Mouse (Mus musculus) frontal cortex, postnatal 14 days (tissue): ENCODE measurements around the gene H2-T3.
"Not testable (repeated sequence)": the region's sequence is repeated elsewhere in the genome, so short reads cannot be mapped to it uniquely, and the experiment has no call there.

Experiments
- DNase-seq, 2 experiments: peaks; one replicate each; pipeline ENCODE4 v3.0.0; 2022; ENCODE audit warnings: low spot score in 2 of 2

H2-T3 gene

GRCm38 (mm10) chr17:36190169-36190507, at the start of gene H2-T3:
Gene H2-T3 (minus strand): TSS chr17:36190287.
- no peak for DNase-seq

- no peak for DNase-seq
These were observed 47.3 kb upstream of the H2-T3 start for GRCm38 (mm10) chr17:36237321-36237921.

GRCm38 (mm10) chr17:36235300-36235699, 45.2 kb upstream of the H2-T3 start:
- DNase-seq = not testable (repeated sequence)

- no peak for DNase-seq
These were observed 43.5 kb upstream of the H2-T3 start for GRCm38 (mm10) chr17:36233572-36233971.

- DNase-seq = peak in 1 of 2 experiments; percentile 46
These were observed 41.2 kb upstream of the H2-T3 start for GRCm38 (mm10) chr17:36231318-36231717.

- no peak for DNase-seq
These were observed 39.0 kb upstream of the H2-T3 start for GRCm38 (mm10) chr17:36229046-36229445.

- no peak for DNase-seq
These were observed 36.8 kb upstream of the H2-T3 start for GRCm38 (mm10) chr17:36226921-36227320.

GRCm38 (mm10) chr17:36225231-36225824, 35.2 kb upstream of the H2-T3 start:
- DNase-seq = no peak

GRCm38 (mm10) chr17:36224451-36224850, 34.4 kb upstream of the H2-T3 start:
- no peak for DNase-seq

GRCm38 (mm10) chr17:36218594-36219155, 28.6 kb upstream of the H2-T3 start:
- no peak for DNase-seq

- DNase-seq = no peak
These were observed 25.5 kb upstream of the H2-T3 start for GRCm38 (mm10) chr17:36215586-36215985.

GRCm38 (mm10) chr17:36206846-36207245, 16.8 kb upstream of the H2-T3 start:
- DNase-seq = no peak

- no peak for DNase-seq
These were observed 15.8 kb upstream of the H2-T3 start for GRCm38 (mm10) chr17:36205862-36206261.

GRCm38 (mm10) chr17:36205456-36205855, 15.4 kb upstream of the H2-T3 start:
- no peak for DNase-seq

- no peak for DNase-seq
These were observed 11.8 kb upstream of the H2-T3 start for GRCm38 (mm10) chr17:36201851-36202250.

- DNase-seq = no peak
These were observed 8.2 kb upstream of the H2-T3 start for GRCm38 (mm10) chr17:36198317-36198716.

GRCm38 (mm10) chr17:36194471-36194870, 4.4 kb upstream of the H2-T3 start:
- no peak for DNase-seq

GRCm38 (mm10) chr17:36193546-36194141, 3.6 kb upstream of the H2-T3 start:
- DNase-seq = peak; percentile 15 to 58

GRCm38 (mm10) chr17:36192371-36192770, 2.3 kb upstream of the H2-T3 start:
- DNase-seq = no peak

GRCm38 (mm10) chr17:36189491-36190168, 457 bp downstream of the H2-T3 start:
- DNase-seq = no peak

GRCm38 (mm10) chr17:36187540-36187939, 2.5 kb downstream of the H2-T3 start:
- no peak for DNase-seq

- no peak for DNase-seq
These were observed 7.9 kb downstream of the H2-T3 start for GRCm38 (mm10) chr17:36182212-36182611.
